Mouse (Mus musculus) erythroblast, embryonic 14.5 days (primary cell): ENCODE measurements around the gene Muc20.

Experiments
- GATA1 ChIP-seq: IDR thresholded peaks from 2 replicates; pipeline ENCODE4 v1.6.1; 2012; ENCODE audit warnings: low read length, inconsistent platforms, mixed read lengths
- TAL1 ChIP-seq: IDR thresholded peaks from 3 replicates; pipeline ENCODE4 v1.6.1; 2012; ENCODE audit warnings: low read length, inconsistent platforms, mixed read lengths

- no peak for TF ChIP-seq GATA1
- TF ChIP-seq TAL1: no peak
These were observed 30.3 kb downstream of the Muc20 start for GRCm38 (mm10) chr16:32766904-32767303.
